Mouse (Mus musculus): Measurements from ENCODE around the gene Odf2.
A peak's percentile ranks its signal among the peaks of the same experiment; 100 is the strongest.

Gene Odf2

GRCm38 (mm10) chr2:29889066-29889944 is at the start of gene Odf2:
Gene Odf2 (plus strand): TSS chr2:29889221.
- peak; percentile 99 to 100 for DNase-seq (ENCODE audit: low spot score in 2 of 2)

GRCm38 (mm10) chr2:29839460-29839859 is 49.6 kb upstream of the Odf2 start:
- no peak for DNase-seq (ENCODE audit: low spot score in 2 of 2)

GRCm38 (mm10) chr2:29843231-29844105 is 45.6 kb upstream of the Odf2 start:
- DNase-seq (ENCODE audit: low spot score in 2 of 2) = no peak

- no peak for DNase-seq (ENCODE audit: low spot score in 2 of 2)
Measured at GRCm38 (mm10) chr2:29844115-29844514, 44.9 kb upstream of the Odf2 start.

- no peak for DNase-seq (ENCODE audit: low spot score in 2 of 2)
Measured at GRCm38 (mm10) chr2:29844661-29845060, 44.4 kb upstream of the Odf2 start.

- no peak for DNase-seq (ENCODE audit: low spot score in 2 of 2)
Measured at GRCm38 (mm10) chr2:29845636-29846035, 43.4 kb upstream of the Odf2 start.

- DNase-seq (ENCODE audit: low spot score in 2 of 2) = no peak
Measured at GRCm38 (mm10) chr2:29846061-29846853, 42.8 kb upstream of the Odf2 start.

GRCm38 (mm10) chr2:29846911-29847310 is 42.1 kb upstream of the Odf2 start:
- no peak for DNase-seq (ENCODE audit: low spot score in 2 of 2)

- no peak for DNase-seq (ENCODE audit: low spot score in 2 of 2)
Measured at GRCm38 (mm10) chr2:29849041-29849440, 40.0 kb upstream of the Odf2 start.

- DNase-seq (ENCODE audit: low spot score in 2 of 2) = no peak
Measured at GRCm38 (mm10) chr2:29849841-29850480, 39.1 kb upstream of the Odf2 start.

GRCm38 (mm10) chr2:29852957-29853485 is 36.0 kb upstream of the Odf2 start:
- no peak for DNase-seq (ENCODE audit: low spot score in 2 of 2)

- no peak for DNase-seq (ENCODE audit: low spot score in 2 of 2)
Measured at GRCm38 (mm10) chr2:29853736-29854135, 35.3 kb upstream of the Odf2 start.

GRCm38 (mm10) chr2:29855585-29856210 is 33.3 kb upstream of the Odf2 start:
- no peak for DNase-seq (ENCODE audit: low spot score in 2 of 2)

- no peak for DNase-seq (ENCODE audit: low spot score in 2 of 2)
Measured at GRCm38 (mm10) chr2:29856451-29857260, 32.4 kb upstream of the Odf2 start.

GRCm38 (mm10) chr2:29857341-29857740 is 31.7 kb upstream of the Odf2 start:
- no peak for DNase-seq (ENCODE audit: low spot score in 2 of 2)

GRCm38 (mm10) chr2:29857967-29858366 is 31.1 kb upstream of the Odf2 start:
- no peak for DNase-seq (ENCODE audit: low spot score in 2 of 2)

GRCm38 (mm10) chr2:29858748-29859473 is 30.1 kb upstream of the Odf2 start:
- DNase-seq (ENCODE audit: low spot score in 2 of 2) = no peak

GRCm38 (mm10) chr2:29865125-29865524 is 23.9 kb upstream of the Odf2 start:
- DNase-seq (ENCODE audit: low spot score in 2 of 2) = no peak

All from heart, adult 9 months (tissue).